Mouse (Mus musculus) neural tube, embryonic 13.5 days (tissue): ENCODE measurements around the gene Pitpnm1. TPM values are rescaled to one million over a fixed set of nuclear protein-coding genes. Genes with fewer than 3 reads are reported as not detected.
A peak's percentile ranks its signal among the peaks of the same experiment; 100 is the strongest.

ENCODE experiments used
- ATAC-seq: fragments of 200-750 bp; cut with Nextera tagmentation; 2 replicates; pipeline ENCODE4 v1.8.0; 2017; ENCODE audit warnings: low read depth, mild to moderate bottlenecking, moderate TSS enrichment, moderate library complexity
- H3K27ac ChIP-seq: fragments of 300-500 bp; sonication (generic); replicated peaks from 2 replicates; pipeline ENCODE4 v1.5.1; 2015; ENCODE audit warnings: moderate library complexity, mild to moderate bottlenecking, inconsistent platforms
- H3K27me3 ChIP-seq: fragments of 300-500 bp; sonication (generic); 2 replicates; pipeline ENCODE4 v1.6.1; 2015; ENCODE audit warnings: mild to moderate bottlenecking, inconsistent platforms
- H3K36me3 ChIP-seq: fragments of 300-500 bp; sonication (generic); 2 replicates; pipeline ENCODE4 v1.6.1; 2015; ENCODE audit warnings: mild to moderate bottlenecking, inconsistent platforms
- H3K4me1 ChIP-seq: fragments of 300-500 bp; sonication (generic); replicated peaks from 2 replicates; pipeline ENCODE4 v1.6.1; 2015; ENCODE audit warnings: inconsistent platforms
- H3K4me2 ChIP-seq: fragments of 300-500 bp; sonication (generic); 2 replicates; pipeline ENCODE4 v1.6.1; 2015; ENCODE audit warnings: inconsistent platforms, mild to moderate bottlenecking, moderate library complexity
- H3K4me3 ChIP-seq: fragments of 300-500 bp; sonication (generic); 2 replicates; pipeline ENCODE4 v1.5.1; 2015; ENCODE audit warnings: mild to moderate bottlenecking, inconsistent platforms
- H3K9ac ChIP-seq: fragments of 300-500 bp; sonication (generic); 2 replicates; pipeline ENCODE4 v1.6.1; 2015; ENCODE audit warnings: moderate library complexity, mild to moderate bottlenecking, inconsistent platforms
- H3K9me3 ChIP-seq: fragments of 300-500 bp; sonication (generic); 2 replicates; pipeline ENCODE4 v1.6.1; 2016; ENCODE audit warnings: inconsistent platforms
- WGBS: fragments of 180-500 bp; shearing (Covaris S2); methylation state at CpG from one replicate; pipeline ENCODE4 v1.1.7; 2015; 5-methylcytosine and 5-hydroxymethylcytosine counted together
- polyA plus RNA-seq: library from polyadenylated mRNA; unstranded; fragments of >200 nt; fragmentation: Nextera tagmentation; extraction: Ambion mirVana; gene quantifications from 2 replicates; pipeline ENCODE4 v1.2.1, GENCODE M21; 2015

Gene Pitpnm1
- polyA plus RNA-seq, 1 experiment from 2014 or later = 37.8 TPM

GRCm38 (mm10) chr19:4137913-4138312 is 38.1 kb downstream of the Pitpnm1 start:
- Histone ChIP-seq H3K9ac (no peak overlapping the region), H3K4me3 (no peak overlapping the region), H3K27ac (no peak overlapping the region), H3K27me3 (no peaks in the 10 kb centered on the region), H3K4me1 (peaks cover 10% of the 10 kb centered on the region; the same call in 1 of the 2 replicates), H3K9me3 (no peaks in the 10 kb centered on the region), H3K36me3 (peaks cover 6% of the 10 kb centered on the region), H3K4me2 (no peak overlapping the region)
- ATAC-seq = no peak
- 75% methylated on average over 5 of the region's 5 CpGs for WGBS

GRCm38 (mm10) chr19:4139446-4139845 is 39.6 kb downstream of the Pitpnm1 start, which contains the start of gene Gpr152:
TSS of gene Gpr152 (plus strand) at chr19:4139787.
- H3K9ac ChIP-seq = no peak within 1 kb of the TSS
- H3K36me3 ChIP-seq = no peaks in the 10 kb centered on the region
- H3K9me3 ChIP-seq = no peaks in the 10 kb centered on the region
- H3K4me2 ChIP-seq = no peak within 1 kb of the TSS
- H3K27me3 ChIP-seq = no peaks in the 10 kb centered on the region
- ATAC-seq = no peak
- H3K4me3 ChIP-seq = no peak within 1 kb of the TSS
- peaks cover 10% of the 10 kb centered on the region; the same call in 1 of the 2 replicates for H3K4me1 ChIP-seq
- 73% methylated on average over 2 of the region's 2 CpGs for WGBS
- no peak within 1 kb of the TSS for H3K27ac ChIP-seq

- no peak overlapping the region for H3K4me3 ChIP-seq
- H3K27ac ChIP-seq = no peak overlapping the region
- no peak overlapping the region for H3K9ac ChIP-seq
- ATAC-seq = no peak
- no peak overlapping the region for H3K4me2 ChIP-seq
- H3K36me3 ChIP-seq = no peaks in the 10 kb centered on the region
- 78% methylated on average over 6 of the region's 6 CpGs for WGBS
- peaks cover 10% of the 10 kb centered on the region; the same call in 1 of the 2 replicates for H3K4me1 ChIP-seq
- H3K9me3 ChIP-seq = no peaks in the 10 kb centered on the region
- H3K27me3 ChIP-seq = no peaks in the 10 kb centered on the region
Observed at GRCm38 (mm10) chr19:4140147-4140546, 40.3 kb downstream of the Pitpnm1 start.

GRCm38 (mm10) chr19:4142416-4143173 is 42.8 kb downstream of the Pitpnm1 start:
- 91% methylated on average over 18 of the region's 18 CpGs for WGBS
- peaks cover 11% of the 10 kb centered on the region for H3K4me1 ChIP-seq
- H3K36me3 ChIP-seq = no peaks in the 10 kb centered on the region
- H3K27ac ChIP-seq = no peak overlapping the region
- no peak overlapping the region for H3K4me2 ChIP-seq
- H3K27me3 ChIP-seq = no peaks in the 10 kb centered on the region
- no peak overlapping the region for H3K4me3 ChIP-seq
- no peak overlapping the region for H3K9ac ChIP-seq
- H3K9me3 ChIP-seq = no peaks in the 10 kb centered on the region
- no peak for ATAC-seq

- Histone ChIP-seq H3K27ac (no peak within 1 kb of the TSS), H3K27me3 (no peaks in the 10 kb centered on the region), H3K4me2 (no peak within 1 kb of the TSS), H3K4me3 (no peak within 1 kb of the TSS), H3K9me3 (no peaks in the 10 kb centered on the region), H3K4me1 (peaks cover 16% of the 10 kb centered on the region), H3K36me3 (no peaks in the 10 kb centered on the region), H3K9ac (no peak within 1 kb of the TSS)
- no peak for ATAC-seq
- WGBS = 84% methylated on average over 7 of the region's 7 CpGs
Observed at GRCm38 (mm10) chr19:4143759-4144268, 44.0 kb downstream of the Pitpnm1 start, which contains the start of gene Cabp4. TSS of gene Cabp4 (minus strand) at chr19:4144033.

GRCm38 (mm10) chr19:4144550-4145498 is 45.0 kb downstream of the Pitpnm1 start:
- ATAC-seq = no peak
- H3K27me3 ChIP-seq = no peaks in the 10 kb centered on the region
- no peak overlapping the region for H3K4me3 ChIP-seq
- no peak overlapping the region for H3K4me2 ChIP-seq
- H3K27ac ChIP-seq = no peak overlapping the region
- peaks cover 19% of the 10 kb centered on the region for H3K4me1 ChIP-seq
- H3K9ac ChIP-seq = no peak overlapping the region
- 85% methylated on average over 16 of the region's 16 CpGs for WGBS
- 0 out of 2 replicates have a peak, but pooled peaks cover under 1% of the 10 kb centered on the region for H3K36me3 ChIP-seq
- no peaks in the 10 kb centered on the region for H3K9me3 ChIP-seq

GRCm38 (mm10) chr19:4145936-4146335 is 46.1 kb downstream of the Pitpnm1 start:
- 84% methylated on average over 5 of the region's 5 CpGs for WGBS
- no peak for ATAC-seq
- Histone ChIP-seq H3K9me3 (no peaks in the 10 kb centered on the region), H3K27me3 (no peaks in the 10 kb centered on the region), H3K4me3 (no peak overlapping the region), H3K4me1 (peaks cover 23% of the 10 kb centered on the region), H3K36me3 (peaks cover 12% of the 10 kb centered on the region), H3K4me2 (no peak overlapping the region), H3K9ac (no peak overlapping the region), H3K27ac (no peak overlapping the region)

GRCm38 (mm10) chr19:4146366-4147021 is 46.7 kb downstream of the Pitpnm1 start:
- Histone ChIP-seq H3K36me3 (peaks cover 16% of the 10 kb centered on the region), H3K27ac (no peak overlapping the region), H3K4me1 (peaks cover 23% of the 10 kb centered on the region), H3K9me3 (no peaks in the 10 kb centered on the region), H3K4me2 (no peak overlapping the region), H3K9ac (no peak overlapping the region), H3K27me3 (no peaks in the 10 kb centered on the region), H3K4me3 (no peak overlapping the region)
- WGBS = 65% methylated on average over 12 of the region's 12 CpGs
- ATAC-seq = no peak

- Histone ChIP-seq H3K9ac (0 out of 2 replicates have a peak overlapping the region, but pooled peaks have one; percentile 94), H3K4me1 (peaks cover 23% of the 10 kb centered on the region), H3K27me3 (no peaks in the 10 kb centered on the region), H3K9me3 (no peaks in the 10 kb centered on the region), H3K4me3 (no peak overlapping the region), H3K27ac (no peak overlapping the region), H3K36me3 (peaks cover 20% of the 10 kb centered on the region), H3K4me2 (no peak overlapping the region)
- WGBS = 63% methylated on average over 3 of the region's 3 CpGs
- no peak for ATAC-seq
Observed at GRCm38 (mm10) chr19:4147022-4147405, 47.2 kb downstream of the Pitpnm1 start.

GRCm38 (mm10) chr19:4147782-4148490 is 48.1 kb downstream of the Pitpnm1 start:
- WGBS = 34% methylated on average over 9 of the region's 9 CpGs
- H3K36me3 ChIP-seq = peaks cover 29% of the 10 kb centered on the region
- ATAC-seq = peak; percentile 9
- H3K9ac ChIP-seq = peak overlapping the region; percentile 94
- H3K27ac ChIP-seq = peak overlapping the region; percentile 77; the same call in 1 of the 2 replicates
- no peaks in the 10 kb centered on the region for H3K27me3 ChIP-seq
- peaks cover 23% of the 10 kb centered on the region for H3K4me1 ChIP-seq
- peak overlapping the region; percentile 91 for H3K4me3 ChIP-seq
- H3K9me3 ChIP-seq = no peaks in the 10 kb centered on the region
- peak overlapping the region; percentile 94 for H3K4me2 ChIP-seq

- Histone ChIP-seq H3K9ac (peak within 1 kb of the TSS; percentile 94), H3K27me3 (no peaks in the 10 kb centered on the region), H3K4me3 (peak within 1 kb of the TSS; percentile 91), H3K9me3 (no peaks in the 10 kb centered on the region), H3K4me1 (peaks cover 23% of the 10 kb centered on the region), H3K36me3 (peaks cover 33% of the 10 kb centered on the region), H3K27ac (peak within 1 kb of the TSS; percentile 77), H3K4me2 (peak within 1 kb of the TSS; percentile 94)
- WGBS = under 1% methylated on average over 33 of the region's 33 CpGs
- ATAC-seq = peak; percentile 93
Observed at GRCm38 (mm10) chr19:4148491-4148806, 48.7 kb downstream of the Pitpnm1 start, which contains the start of gene Coro1b. TSS of gene Coro1b (plus strand) at chr19:4148619.
